Mouse (Mus musculus) kidney, postnatal 4 days (tissue): ENCODE data around the gene Lef1.

Experiments
- DNase-seq, 2 experiments: peaks; one replicate each; pipeline ENCODE4 v3.0.0; 2021; ENCODE audit warnings: mixed read lengths in 2 of 2

Lef1 gene

GRCm38 (mm10) chr3:131251601-131252000 is 141.3 kb downstream of the Lef1 start:
- no peak for DNase-seq

GRCm38 (mm10) chr3:131254991-131255390 is 144.7 kb downstream of the Lef1 start:
- no peak for DNase-seq

DNA sequence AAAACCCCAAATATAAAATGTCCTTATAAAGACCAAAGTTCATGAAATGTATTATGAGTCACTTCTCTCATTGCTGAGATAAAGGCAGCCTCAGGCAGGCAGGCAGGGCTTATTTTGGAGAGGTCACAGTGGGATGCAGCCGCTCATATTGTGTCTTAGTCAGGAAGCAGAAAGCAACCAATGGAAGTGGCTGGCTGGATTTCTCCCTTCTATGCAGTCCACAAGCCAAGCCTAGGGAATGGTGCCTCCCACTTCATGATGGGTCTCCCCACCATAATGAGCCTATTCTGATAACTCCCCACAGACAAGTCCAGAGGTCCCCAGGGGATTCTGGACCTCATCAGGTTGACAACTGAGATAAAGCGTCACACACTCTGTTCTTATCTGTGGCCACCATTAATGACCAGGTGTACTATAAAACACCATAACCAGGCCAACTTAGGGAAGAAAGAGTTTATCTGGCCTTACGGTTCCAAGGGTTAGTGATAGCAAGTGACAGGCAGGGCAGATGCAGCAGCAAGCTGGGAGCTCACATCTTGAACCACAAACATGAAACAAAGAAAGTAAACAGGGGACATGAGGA is 145.2 kb downstream of the Lef1 start:
- no peak for DNase-seq

GRCm38 (mm10) chr3:131258921-131259320 is 148.7 kb downstream of the Lef1 start:
- no peak for DNase-seq

DNA sequence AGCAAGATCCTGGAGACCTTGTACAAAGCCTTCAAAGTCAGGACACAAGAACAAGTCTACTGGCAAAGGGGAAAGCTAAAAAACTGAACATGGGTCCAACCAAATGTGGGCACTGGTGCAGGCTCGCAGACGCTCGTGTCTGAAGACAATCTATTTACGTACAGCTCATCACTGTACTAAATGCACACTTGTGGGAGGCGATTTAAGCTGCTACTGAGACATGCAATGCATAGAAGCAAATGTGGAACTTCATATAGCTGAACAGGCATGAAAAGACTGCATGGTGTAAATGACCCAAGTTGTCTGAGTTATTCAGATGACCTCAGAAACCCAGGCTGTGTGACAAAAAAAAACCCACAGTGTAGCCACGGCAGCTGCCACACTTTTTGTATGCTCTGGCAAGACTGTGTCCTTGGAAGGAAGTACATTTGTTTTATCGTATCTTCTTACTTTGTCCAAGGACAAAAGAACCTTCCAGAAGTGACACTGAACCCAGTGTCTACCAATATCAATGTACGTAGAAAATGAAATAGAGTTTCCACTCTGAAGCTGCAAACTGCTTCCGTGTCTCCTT is 149.2 kb downstream of the Lef1 start:
- DNase-seq = no peak

DNA sequence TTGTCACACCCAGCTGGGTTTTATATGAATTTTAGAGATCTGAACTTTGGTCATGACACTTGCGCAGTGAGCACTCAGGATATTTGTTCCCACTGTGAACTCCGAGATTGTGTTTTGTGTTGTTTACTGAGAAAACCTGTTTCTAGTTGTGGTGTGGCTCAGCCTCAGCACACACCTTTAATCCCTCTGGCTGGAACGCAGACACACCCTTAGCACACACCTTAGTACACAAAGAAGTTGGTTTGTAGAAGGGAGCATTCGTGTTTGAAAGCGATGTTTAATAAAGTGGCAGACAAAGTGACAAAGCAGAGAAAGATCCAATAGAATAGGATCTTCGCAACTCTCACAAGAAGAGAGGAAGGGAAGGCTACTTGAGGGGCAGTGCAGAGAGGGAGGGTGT is 150.1 kb downstream of the Lef1 start:
- DNase-seq = no peak

DNA sequence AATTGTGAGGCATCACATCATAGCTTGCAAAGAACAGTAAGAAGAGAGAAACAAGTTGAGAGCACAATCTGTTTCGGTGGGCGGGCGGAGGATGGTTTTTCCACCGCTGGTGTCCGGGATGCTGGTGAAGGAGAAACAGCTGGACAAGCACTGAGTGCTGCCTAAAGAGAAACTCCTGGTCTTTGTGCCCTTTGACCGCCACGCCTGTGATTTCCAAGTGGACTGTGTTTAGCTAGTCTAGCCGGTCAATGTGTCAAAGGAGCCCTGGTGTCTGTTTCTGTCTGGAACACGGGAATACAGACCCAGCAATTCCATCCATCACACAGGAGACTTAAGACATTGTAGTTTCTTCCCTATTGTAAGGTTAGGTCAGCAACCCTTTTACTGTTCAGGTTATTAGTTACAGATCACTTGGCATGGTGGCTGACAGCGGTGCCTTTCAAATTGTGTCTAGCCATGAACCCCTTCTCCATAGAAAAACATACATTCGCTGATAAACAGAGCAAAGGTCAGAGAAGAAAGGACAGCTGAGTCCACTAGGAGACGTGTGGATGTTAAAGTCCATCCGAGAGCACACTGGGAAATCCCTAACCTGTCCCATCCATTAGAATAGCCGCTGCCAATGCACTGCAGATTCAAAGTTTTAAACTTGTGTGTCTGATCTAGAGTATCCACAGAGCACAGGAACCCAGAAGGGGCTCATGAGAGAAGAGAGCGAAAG is 153.7 kb downstream of the Lef1 start:
- DNase-seq = peak; percentile 35 to 66

- DNase-seq = no peak
Observed at GRCm38 (mm10) chr3:131265516-131265915, 155.2 kb downstream of the Lef1 start.

- DNase-seq = no peak
Observed at GRCm38 (mm10) chr3:131266366-131267050, 156.2 kb downstream of the Lef1 start.

DNA sequence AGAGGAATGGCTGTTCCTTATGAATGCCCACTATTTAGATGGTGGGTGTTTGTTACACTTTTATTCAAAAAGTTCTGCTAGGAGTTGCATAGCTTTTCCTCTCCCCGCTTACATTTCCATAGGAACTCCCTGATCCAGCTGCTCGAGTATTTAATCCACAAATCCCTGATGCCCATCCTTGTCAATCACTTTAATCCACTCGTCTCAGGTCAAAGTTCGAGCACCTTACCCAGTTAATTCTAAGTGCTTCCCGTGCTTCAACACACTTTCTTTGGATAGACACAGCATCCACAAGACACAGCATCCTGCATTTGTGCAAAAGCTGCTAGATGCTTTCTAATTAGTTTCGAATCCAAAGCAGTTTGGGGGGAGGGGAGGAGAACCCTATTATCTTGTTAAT is 160.1 kb downstream of the Lef1 start:
- no peak for DNase-seq

DNA sequence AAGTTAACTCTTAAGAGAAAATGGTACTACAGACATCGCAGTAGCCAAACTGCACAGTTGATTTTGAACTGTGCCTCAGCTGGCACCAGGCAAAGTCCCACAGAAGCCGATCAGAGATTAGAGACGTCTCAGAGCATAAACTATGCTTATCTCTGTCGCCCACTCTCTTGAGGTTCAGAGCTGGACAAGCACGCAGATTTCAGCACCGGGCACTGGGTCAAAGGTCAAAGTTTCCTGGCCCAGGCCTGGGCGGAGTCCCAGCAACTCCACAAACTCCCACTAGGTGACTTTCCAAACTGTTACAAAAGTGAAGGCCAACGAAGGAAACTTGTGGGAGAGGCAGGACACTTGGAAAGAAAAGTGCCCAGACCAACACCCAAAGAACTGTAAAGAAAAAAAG is 160.9 kb downstream of the Lef1 start:
- DNase-seq = peak; percentile 76 to 86

- peak; percentile 92 to 95 for DNase-seq
Observed at GRCm38 (mm10) chr3:131271559-131272373, 161.5 kb downstream of the Lef1 start, which contains the start of gene Hadh. Gene Hadh, minus strand, starts transcription at chr3:131272101.

GRCm38 (mm10) chr3:131272374-131273100 is 162.3 kb downstream of the Lef1 start:
- DNase-seq = peak in 1 of 2 experiments; percentile 35
